Mouse (Mus musculus): ENCODE measurements around the gene Cherp.
A peak's percentile ranks its signal among the peaks of the same experiment; 100 is the strongest.

Gene Cherp

GRCm38 (mm10) chr8:72469984-72470383, 5.0 kb downstream of the Cherp start:
- DNase-seq, result no peak

GRCm38 (mm10) chr8:72469243-72469642, 5.8 kb downstream of the Cherp start:
- DNase-seq, result no peak

GRCm38 (mm10) chr8:72464211-72464610, 10.8 kb downstream of the Cherp start:
- DNase-seq, result no peak

GRCm38 (mm10) chr8:72459881-72460533, 15.0 kb downstream of the Cherp start:
- no peak for DNase-seq

- DNase-seq, result no peak
These were observed 16.6 kb downstream of the Cherp start for GRCm38 (mm10) chr8:72458457-72458856.

- no peak for DNase-seq
These were observed 17.2 kb downstream of the Cherp start for GRCm38 (mm10) chr8:72457806-72458205.

- DNase-seq, result no peak
These were observed 19.7 kb downstream of the Cherp start for GRCm38 (mm10) chr8:72455317-72455716.

GRCm38 (mm10) chr8:72453904-72454303, 21.1 kb downstream of the Cherp start:
- DNase-seq, result no peak

GRCm38 (mm10) chr8:72451516-72451915, 23.5 kb downstream of the Cherp start:
- DNase-seq, result no peak

- DNase-seq, result no peak
These were observed 30.0 kb downstream of the Cherp start for GRCm38 (mm10) chr8:72445071-72445470.

- no peak for DNase-seq
These were observed 31.1 kb downstream of the Cherp start for GRCm38 (mm10) chr8:72443994-72444350.

GRCm38 (mm10) chr8:72443338-72443993, 31.6 kb downstream of the Cherp start, which contains the start of the genes Calr3 and 1700030K09Rik:
Calr3 (minus strand) TSS chr8:72443870.
1700030K09Rik (plus strand) TSS chr8:72443880.
- peak; percentile 99 for DNase-seq

- no peak for DNase-seq
These were observed 36.6 kb downstream of the Cherp start for GRCm38 (mm10) chr8:72438248-72439015.

GRCm38 (mm10) chr8:72434952-72435351, 40.1 kb downstream of the Cherp start:
- DNase-seq, result peak; percentile 34

GRCm38 (mm10) chr8:72429676-72430075, 45.4 kb downstream of the Cherp start:
- DNase-seq, result peak; percentile 20

GRCm38 (mm10) chr8:72422926-72423325, 52.1 kb downstream of the Cherp start:
- peak; percentile 34 for DNase-seq

- DNase-seq, result peak; percentile 99
These were observed 53.4 kb downstream of the Cherp start, which contains the start of gene Eps15l1 for GRCm38 (mm10) chr8:72421362-72422335. Eps15l1 (minus strand) TSS chr8:72421460.

- DNase-seq, result peak; percentile 48
These were observed 54.3 kb downstream of the Cherp start for GRCm38 (mm10) chr8:72420571-72421361.

GRCm38 (mm10) chr8:72418073-72418472, 57.0 kb downstream of the Cherp start:
- no peak for DNase-seq

GRCm38 (mm10) chr8:72415252-72415651, 59.8 kb downstream of the Cherp start:
- DNase-seq, result no peak

- DNase-seq, result no peak
These were observed 61.2 kb downstream of the Cherp start for GRCm38 (mm10) chr8:72413839-72414238.
